Mouse (Mus musculus) spleen, adult 2 months (tissue): Measurements from ENCODE around the gene Nup188. TPM values are rescaled to one million over a fixed set of nuclear protein-coding genes. Genes with fewer than 3 reads are reported as not detected.
A peak's percentile ranks its signal among the peaks of the same experiment; 100 is the strongest.

ENCODE experiments used
- DNase-seq, 2 experiments: peaks; one replicate each; pipeline versions ENCODE4 v3.0.0 to v3.0.0-alpha.2; 2012 to 2021; ENCODE audit warnings: low spot score in 2 of 2, low read depth in 1 of 2
- H3K27ac ChIP-seq: fragments of 200-500 bp; 2 replicates; pipeline ENCODE4 v1.5.1; 2012; ENCODE audit warnings: low read length, inconsistent platforms; ENCODE audit not compliant: insufficient read depth
- H3K27me3 ChIP-seq: fragments of 200-500 bp; 2 replicates; pipeline ENCODE4 v1.6.1; 2012; ENCODE audit warnings: mild to moderate bottlenecking, moderate library complexity, low read length, inconsistent platforms; ENCODE audit not compliant: control insufficient read depth, insufficient read depth
- H3K36me3 ChIP-seq: fragments of 200-500 bp; 2 replicates; pipeline ENCODE4 v1.6.1; 2012; ENCODE audit warnings: mild to moderate bottlenecking, low read length, inconsistent platforms; ENCODE audit not compliant: control insufficient read depth, insufficient read depth
- H3K4me1 ChIP-seq: fragments of 200-500 bp; 2 replicates; pipeline ENCODE4 v1.6.1; 2011; ENCODE audit warnings: inconsistent platforms; ENCODE audit not compliant: control insufficient read depth, insufficient read depth, insufficient read length
- H3K4me3 ChIP-seq: fragments of 200-500 bp; 2 replicates; pipeline ENCODE4 v1.5.1; 2011; ENCODE audit warnings: mild to moderate bottlenecking, inconsistent platforms; ENCODE audit not compliant: insufficient read depth, insufficient read length; ENCODE audit errors: extremely low read depth
- CTCF ChIP-seq: fragments of 200-500 bp; IDR thresholded peaks from 2 replicates; pipeline ENCODE4 v1.5.1; 2011; ENCODE audit warnings: mild to moderate bottlenecking, inconsistent platforms; ENCODE audit not compliant: insufficient read depth, insufficient read length, insufficient replicate concordance; ENCODE audit errors: extremely low read depth
- POLR2A ChIP-seq: fragments of 200-500 bp; IDR thresholded peaks from 2 replicates; pipeline ENCODE4 v1.6.1; 2011; ENCODE audit warnings: low read depth, low read length, inconsistent platforms
- WGBS: fragments of 180-500 bp; shearing (Covaris S2); methylation state at CpG from one replicate; pipeline ENCODE4 v1.1.7; 2018; 5-methylcytosine and 5-hydroxymethylcytosine counted together
- polyA plus RNA-seq: library from polyadenylated mRNA; depleted of rRNA; stranded (reverse); fragments of >200 nt; gene quantifications from 2 replicates; pipeline ENCODE4 v1.2.3, GENCODE M21; 2012; rRNA removed

Gene Nup188
- 32.4 and 45.2 TPM in 2 replicates for polyA plus RNA-seq

DNA sequence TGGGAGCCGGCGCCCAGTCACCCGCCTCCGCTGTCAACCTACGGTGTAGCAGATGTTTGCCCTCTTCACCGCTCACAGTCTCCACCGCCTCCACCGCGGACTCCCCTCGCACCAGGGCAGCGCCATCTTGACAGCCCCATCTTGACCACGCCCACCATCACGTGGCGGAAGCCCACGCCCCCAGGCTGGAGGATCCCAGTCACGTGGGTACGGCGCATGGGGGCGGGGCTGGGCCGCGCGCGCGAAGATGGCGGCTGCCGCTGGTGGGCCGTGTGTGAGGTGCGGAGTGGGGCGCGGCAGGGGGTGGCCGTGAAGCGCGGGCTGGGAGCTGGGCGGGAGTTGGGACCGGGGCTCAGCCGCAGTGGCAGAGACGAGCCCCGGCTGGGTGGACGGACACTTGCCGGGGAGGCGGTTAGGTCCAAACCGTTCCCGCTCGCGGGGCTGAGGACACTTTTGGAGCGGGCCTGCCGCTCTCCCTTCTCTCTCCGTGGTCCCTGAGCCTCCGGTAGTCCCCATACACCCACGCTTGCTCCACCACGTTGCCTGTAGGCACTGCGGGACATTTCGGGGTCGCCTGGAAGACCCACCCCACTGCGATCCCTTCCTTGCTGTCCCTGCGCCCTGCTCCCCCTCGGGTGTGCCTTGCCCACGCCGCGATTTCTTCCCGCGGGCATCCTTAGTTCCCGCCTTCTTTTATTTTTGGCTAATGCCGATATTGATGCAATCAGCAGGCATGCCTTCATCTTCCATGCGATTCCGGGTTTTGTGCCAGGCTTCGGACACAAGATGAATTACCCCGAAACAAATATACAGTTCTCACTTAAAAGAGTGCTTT is at the start of gene Nup188, which contains the start of gene Dolk:
Nup188 (plus strand) TSS at position 206 of the 835 bp plus-strand sequence.
Dolk (minus strand) TSS at position 143 of the 835 bp plus-strand sequence.
- TF ChIP-seq POLR2A, result peak; percentile 75
- no peak for TF ChIP-seq CTCF
- H3K27ac ChIP-seq, result peak within 1 kb of the TSS; percentile 39; the same call in 1 of the 2 replicates
- WGBS, result under 1% methylated on average over 66 of the region's 68 CpGs
- H3K36me3 ChIP-seq, result no peaks in the 10 kb centered on the region
- H3K4me1 ChIP-seq, result peaks cover 11% of the 10 kb centered on the region; the same call in 1 of the 2 replicates
- peak; percentile 84 to 97 for DNase-seq
- H3K27me3 ChIP-seq, result no peaks in the 10 kb centered on the region
- peak within 1 kb of the TSS; percentile 99 for H3K4me3 ChIP-seq

DNA sequence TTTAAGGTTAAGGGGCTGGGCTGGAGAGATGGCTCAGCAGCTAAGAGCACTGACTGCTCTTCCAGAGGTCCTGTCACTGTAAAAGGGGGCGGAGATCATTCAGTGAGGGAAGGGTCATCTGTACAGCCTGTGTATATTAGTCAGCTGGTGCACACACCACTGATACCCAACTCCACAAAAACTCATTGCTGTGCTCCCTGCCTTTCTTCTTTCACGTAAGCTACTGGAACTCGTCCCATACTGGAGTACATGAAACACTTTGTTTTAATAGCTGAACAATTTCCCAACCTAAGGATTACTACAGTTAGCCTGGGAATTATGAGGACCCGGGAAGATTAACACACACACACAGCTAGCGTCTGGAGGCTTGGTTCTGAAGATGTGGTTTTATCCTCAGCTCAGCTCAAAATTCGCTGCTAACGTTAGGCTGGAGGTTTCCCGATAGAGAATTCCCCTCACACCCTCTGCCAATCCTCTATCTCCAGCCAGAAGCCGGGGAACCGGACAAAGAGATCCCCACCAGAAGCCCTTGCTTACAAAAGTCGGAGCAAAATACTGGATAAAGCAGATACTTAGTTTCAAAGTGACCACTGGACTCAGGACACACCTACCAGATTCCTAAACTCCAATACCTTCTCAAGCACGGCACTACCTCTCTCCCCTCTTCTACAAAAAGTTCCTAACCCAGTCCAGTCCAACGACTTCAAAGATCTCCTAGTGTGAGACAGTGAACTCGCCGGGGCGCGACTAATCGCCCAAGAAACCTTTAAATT is 49.6 kb upstream of the Nup188 start:
- Histone ChIP-seq H3K4me3 (peak overlapping the region; percentile 90), H3K4me1 (peaks cover 6% of the 10 kb centered on the region; the same call in 1 of the 2 replicates), H3K27ac (peak overlapping the region; percentile 90), H3K27me3 (no peaks in the 10 kb centered on the region), H3K36me3 (peaks cover 8% of the 10 kb centered on the region)
- no peak for TF ChIP-seq CTCF
- DNase-seq, result no peak
- WGBS, result 5% methylated on average over 18 of the region's 18 CpGs

DNA sequence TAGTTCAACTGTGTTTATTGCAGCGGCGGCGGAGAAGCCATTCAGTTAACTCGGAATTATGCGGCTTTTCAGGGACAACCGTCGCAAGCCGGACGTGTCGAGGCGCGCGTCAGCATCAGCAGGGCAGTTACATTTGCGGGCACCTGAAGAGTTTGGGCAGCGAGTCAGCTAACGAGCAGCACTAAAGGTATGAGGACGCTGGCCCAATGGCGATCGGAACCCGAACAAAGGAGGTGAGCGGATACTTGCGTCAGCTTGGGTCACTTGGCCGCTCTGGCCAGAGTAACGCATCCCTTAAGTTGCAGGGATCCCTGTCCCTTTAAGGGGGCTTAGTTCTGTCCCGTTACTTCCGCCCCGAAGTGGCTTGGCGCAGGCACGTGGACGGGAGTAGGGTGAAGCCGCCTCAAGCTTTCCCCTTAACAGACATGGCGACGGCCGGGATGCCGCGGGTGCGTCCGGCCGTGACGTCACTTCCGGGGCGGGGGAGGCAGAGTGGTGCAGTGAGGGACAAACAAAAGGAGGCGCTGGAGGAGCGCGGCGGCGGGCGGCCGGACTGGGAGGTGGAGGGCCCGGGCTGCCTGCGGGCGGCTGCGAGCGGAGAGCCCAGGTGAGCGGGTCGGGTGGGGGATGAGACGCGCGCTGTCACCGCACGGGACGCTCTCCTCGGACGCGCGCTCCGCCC is 48.9 kb upstream of the Nup188 start, which contains the start of gene Lrrc8a:
Lrrc8a (plus strand) TSS at position 517 of the 682 bp plus-strand sequence.
- peak within 1 kb of the TSS; percentile 93 for H3K27ac ChIP-seq
- WGBS, result under 1% methylated on average over 57 of the region's 67 CpGs
- peaks cover 8% of the 10 kb centered on the region for H3K36me3 ChIP-seq
- DNase-seq, result peak; percentile 95 to 100
- H3K4me1 ChIP-seq, result peaks cover 6% of the 10 kb centered on the region; the same call in 1 of the 2 replicates
- H3K27me3 ChIP-seq, result no peaks in the 10 kb centered on the region
- peak within 1 kb of the TSS; percentile 90 for H3K4me3 ChIP-seq
- TF ChIP-seq CTCF (peak; percentile 20; the same call in 1 of the 2 replicates), POLR2A (peak; percentile 9)

DNA sequence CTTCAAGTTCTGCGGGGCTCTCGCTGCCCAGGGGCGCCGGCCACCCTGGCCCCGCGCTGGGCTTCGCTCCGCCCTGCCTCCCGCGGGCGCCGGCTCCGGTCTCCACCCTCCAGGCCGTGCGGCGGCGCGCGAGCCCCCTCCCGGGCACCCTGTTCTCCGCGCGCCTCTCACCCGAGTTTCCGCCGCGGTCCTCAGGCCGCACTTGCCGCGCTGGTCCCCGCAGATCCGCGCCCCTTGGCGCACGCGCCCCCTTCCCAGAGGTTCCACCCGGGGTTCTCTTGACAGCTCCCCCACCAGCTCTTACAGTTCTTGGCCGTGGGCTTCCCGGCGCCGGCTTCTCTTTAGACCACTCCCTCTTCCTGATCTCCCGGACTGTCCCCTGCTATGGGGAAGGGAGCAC is 48.3 kb upstream of the Nup188 start:
- Histone ChIP-seq H3K36me3 (peaks cover 8% of the 10 kb centered on the region), H3K4me3 (peak overlapping the region; percentile 90), H3K27me3 (no peaks in the 10 kb centered on the region), H3K27ac (peak overlapping the region; percentile 93), H3K4me1 (peaks cover 10% of the 10 kb centered on the region; the same call in 1 of the 2 replicates)
- TF ChIP-seq CTCF (no peak), POLR2A (no peak)
- peak in 1 of 2 experiments; percentile 75 for DNase-seq
- 0% methylated on average over 36 of the region's 42 CpGs for WGBS

DNA sequence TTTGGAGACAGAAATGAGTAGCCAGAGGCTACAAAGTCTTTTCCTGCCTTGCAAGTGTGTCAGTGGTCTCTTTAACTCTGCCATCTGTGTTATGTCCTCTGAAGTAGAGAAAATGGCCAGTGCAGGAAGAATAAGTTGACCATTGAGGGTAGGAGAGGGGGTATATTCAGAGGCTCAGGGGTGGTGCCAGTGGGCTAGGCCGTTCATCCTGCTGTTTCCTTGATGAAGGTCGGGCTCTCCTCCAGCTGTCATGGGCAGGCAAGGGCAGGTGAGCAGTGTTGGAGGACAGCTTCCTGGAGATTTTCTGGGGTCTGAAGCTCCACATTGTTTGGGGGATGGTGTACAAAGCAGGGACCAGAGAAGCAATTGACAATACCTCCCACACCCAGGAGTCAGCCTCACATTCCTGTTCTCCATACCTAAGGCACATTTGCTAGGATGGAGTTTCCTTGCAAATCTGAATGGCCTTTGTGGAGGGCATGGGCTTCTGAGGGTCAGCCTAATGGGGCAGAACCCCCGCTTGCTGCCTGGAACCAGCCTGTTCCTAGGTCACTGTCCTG is 47.2 kb upstream of the Nup188 start:
- Histone ChIP-seq H3K4me1 (peaks cover 11% of the 10 kb centered on the region; the same call in 1 of the 2 replicates), H3K4me3 (peak overlapping the region; percentile 9; the same call in 1 of the 2 replicates), H3K27me3 (no peaks in the 10 kb centered on the region), H3K36me3 (peaks cover 10% of the 10 kb centered on the region), H3K27ac (0 out of 2 replicates have a peak overlapping the region, but pooled peaks have one; percentile 27)
- no peak for TF ChIP-seq POLR2A
- TF ChIP-seq CTCF, result no peak
- DNase-seq, result no peak
- WGBS, result 63% methylated on average over 3 of the region's 3 CpGs

DNA sequence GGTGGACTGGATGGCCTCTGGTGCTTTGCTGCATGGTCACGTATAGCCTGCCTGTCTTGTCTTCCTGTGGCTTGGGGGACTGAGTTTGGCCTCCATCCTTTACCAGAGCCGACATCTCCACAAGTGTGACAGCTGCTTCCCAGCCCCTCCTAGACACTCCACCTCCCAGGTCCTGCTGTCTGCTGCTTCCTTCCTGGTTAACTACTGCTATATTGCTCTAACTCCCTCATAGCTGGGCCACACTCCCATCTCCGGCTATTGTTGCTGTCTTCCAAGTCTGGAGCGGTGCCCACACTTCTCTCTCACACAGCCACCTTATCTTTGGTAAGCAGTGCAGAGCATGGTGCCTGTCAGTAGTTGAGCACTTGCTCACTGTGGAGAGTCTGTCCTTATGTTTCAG is 46.4 kb upstream of the Nup188 start:
- Histone ChIP-seq H3K4me3 (no peak overlapping the region), H3K27me3 (no peaks in the 10 kb centered on the region), H3K27ac (peak overlapping the region; percentile 25), H3K4me1 (peaks cover 11% of the 10 kb centered on the region; the same call in 1 of the 2 replicates), H3K36me3 (peaks cover 10% of the 10 kb centered on the region)
- DNase-seq, result no peak
- TF ChIP-seq POLR2A (no peak), CTCF (no peak)
- WGBS, result 74% methylated on average over 4 of the region's 4 CpGs
